Mouse (Mus musculus) embryonic fibroblast, embryonic 13.5 days (primary cell): ENCODE results near the gene Hoxd10.

ENCODE experiments used
- CTCF ChIP-seq: IDR thresholded peaks from 2 replicates; pipeline ENCODE4 v1.5.1; 2011; ENCODE audit warnings: mild to moderate bottlenecking, control low read depth, low read length, moderate library complexity, borderline replicate concordance; ENCODE audit not compliant: insufficient read depth
- POLR2A ChIP-seq: IDR thresholded peaks from 2 replicates; pipeline ENCODE4 v1.6.1; 2011; ENCODE audit warnings: low read depth, mild to moderate bottlenecking, control low read depth, low read length, moderate library complexity

DNA sequence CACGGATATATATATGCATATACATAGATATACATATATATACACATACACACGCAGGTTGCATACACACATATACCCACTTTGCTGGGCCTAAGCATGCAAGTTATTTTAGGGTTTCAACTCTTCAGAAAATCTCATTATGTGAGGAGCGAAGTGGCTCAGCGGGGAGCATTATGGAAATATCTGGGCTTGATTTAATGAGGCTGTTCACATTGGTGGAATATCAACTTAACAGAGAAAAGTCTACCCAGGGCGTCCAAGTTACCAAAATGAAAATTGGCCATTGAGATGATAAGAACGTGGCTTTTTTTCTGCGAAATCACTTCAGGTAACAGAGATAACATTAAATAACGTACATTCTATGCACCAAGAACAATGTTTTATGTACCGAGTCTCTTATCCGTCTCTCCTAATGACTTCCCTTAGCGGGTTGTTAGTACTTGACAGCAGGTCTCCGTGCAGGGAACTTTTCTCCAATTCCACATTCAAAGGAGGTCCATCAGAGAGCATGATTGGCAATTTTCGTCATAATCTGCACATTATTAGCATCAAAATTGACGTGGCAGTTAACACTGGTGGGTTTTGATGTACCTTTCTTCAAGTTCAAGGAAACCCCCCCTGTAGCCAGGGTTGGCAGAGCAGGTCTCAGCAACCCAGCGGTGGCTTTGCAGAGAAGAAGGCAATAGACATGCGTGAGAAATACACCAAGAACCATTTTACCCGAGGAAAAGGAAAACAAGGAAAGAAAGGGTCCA lies 37.8 kb upstream of the Hoxd10 start:
- no peak for TF ChIP-seq POLR2A
- TF ChIP-seq CTCF = no peak
